Mouse (Mus musculus): Measurements from ENCODE around the gene Rnf40.

DNA sequence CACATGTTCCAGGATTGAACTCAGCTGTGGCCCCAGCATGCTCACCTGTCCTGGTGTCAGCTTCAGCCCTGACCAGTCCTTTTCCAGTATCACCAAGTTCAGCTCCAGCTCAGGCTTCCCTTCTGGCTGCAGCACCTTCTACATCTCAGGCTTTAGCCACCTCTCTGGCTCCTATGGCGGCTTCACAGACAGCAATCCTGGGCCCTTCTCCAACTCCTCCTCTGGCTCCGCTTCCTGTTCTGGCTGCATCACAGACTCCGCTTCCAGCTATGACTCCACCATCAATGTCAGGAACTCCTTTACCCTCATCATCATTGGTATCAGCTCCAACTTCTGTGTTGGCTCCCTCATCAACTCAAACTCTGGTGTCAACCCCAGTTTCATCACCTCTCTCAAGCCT is 46.9 kb upstream of the Rnf40 start:
- TF ChIP-seq POLR2A (IDR thresholded peaks at IDR 0.05; ENCODE audit: extremely low read depth, insufficient read depth, low read length), result no peak
- TF ChIP-seq CTCF (IDR thresholded peaks at IDR 0.05; ENCODE audit: low read depth, low read length), result no peak

Measured in liver, adult 2 months (tissue).